Mouse (Mus musculus) adrenal gland, adult 18-20 months (tissue): ENCODE measurements around the gene Hormad2. TPM values are rescaled to one million over a fixed set of nuclear protein-coding genes. Genes with fewer than 3 reads are reported as not detected.

Experiments used
- DNase-seq, 2 experiments: peaks; one replicate each; pipeline ENCODE4 v3.0.0; 2021 to 2022; ENCODE audit warnings: low spot score in 2 of 2
- total RNA-seq, 2 experiments: library from RNA; stranded (reverse); gene quantifications; 1 replicate in 1 of 2; 2 replicates in 1 of 2; pipeline ENCODE4 v1.2.3; 2021

Gene Hormad2
- total RNA-seq, 2 experiments from 2014 or later: 0.30 to 0.77 TPM

DNA sequence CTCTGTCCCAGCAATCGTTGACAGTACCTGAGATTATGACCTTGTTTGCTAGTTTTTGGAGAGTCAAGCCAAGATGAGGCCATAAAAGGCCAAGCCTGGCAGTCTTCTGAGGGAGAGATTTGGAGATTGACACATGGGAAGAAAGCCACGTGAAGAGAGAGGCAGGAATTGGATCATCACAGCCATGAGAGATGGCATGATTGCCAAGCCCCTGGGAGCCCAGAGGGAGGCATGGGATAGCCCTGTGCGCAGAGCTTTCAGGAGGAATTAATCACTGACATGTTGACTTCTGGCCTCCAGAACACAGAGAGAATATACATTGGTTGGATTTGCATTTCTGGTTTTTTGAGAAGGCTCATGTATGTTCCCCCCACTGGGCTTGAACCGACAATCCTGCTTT, 136.7 kb downstream of the Hormad2 start:
- no peak for DNase-seq

DNA sequence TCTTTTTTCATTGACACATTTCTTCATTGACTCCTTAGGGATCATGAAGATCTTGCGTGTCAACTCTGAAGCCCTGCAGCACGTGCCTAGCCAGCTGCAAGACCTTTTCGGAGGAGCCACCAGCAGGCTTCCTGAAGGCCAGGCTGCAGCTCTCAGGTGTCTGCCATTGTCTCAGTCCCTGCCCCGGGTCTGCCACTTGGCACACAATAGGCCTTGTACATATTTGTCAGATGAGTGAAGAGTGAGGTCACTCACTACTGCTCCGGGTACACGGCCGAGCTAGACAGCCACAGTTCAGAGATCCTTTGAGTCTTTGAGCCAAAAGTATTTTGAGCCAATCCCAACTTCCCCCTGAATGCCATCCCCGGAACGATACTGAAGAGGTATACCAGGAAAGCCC, 137.9 kb downstream of the Hormad2 start:
- DNase-seq: peak in 1 of 2 experiments; percentile 18

DNA sequence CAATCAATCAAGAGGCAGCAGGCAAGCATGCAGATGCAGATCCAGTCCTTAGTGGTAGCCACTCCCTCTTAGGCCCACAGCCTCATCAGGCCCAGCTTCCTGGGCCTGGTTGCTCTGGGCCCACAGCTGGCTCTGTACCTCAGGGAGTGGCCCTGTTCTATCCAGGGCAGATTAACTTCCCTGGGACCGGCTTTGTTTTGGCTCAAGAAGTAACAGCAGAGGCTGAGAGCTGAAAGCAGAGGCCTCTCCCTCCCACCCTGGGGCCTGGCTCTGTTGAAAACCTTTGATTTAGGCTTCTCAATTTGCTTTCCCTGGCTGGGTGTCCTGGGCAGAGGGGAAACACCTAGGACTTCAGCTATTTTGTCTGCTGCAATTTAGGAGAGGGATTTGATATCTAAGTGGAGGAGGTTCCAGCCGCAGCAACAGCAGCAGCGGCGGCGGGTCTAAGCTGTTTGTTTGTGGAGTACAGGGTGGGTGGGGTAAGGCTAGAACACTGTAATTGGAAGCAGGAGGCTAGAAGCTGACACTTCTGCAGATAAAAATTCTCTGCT, 138.5 kb downstream of the Hormad2 start:
- DNase-seq: no peak

DNA sequence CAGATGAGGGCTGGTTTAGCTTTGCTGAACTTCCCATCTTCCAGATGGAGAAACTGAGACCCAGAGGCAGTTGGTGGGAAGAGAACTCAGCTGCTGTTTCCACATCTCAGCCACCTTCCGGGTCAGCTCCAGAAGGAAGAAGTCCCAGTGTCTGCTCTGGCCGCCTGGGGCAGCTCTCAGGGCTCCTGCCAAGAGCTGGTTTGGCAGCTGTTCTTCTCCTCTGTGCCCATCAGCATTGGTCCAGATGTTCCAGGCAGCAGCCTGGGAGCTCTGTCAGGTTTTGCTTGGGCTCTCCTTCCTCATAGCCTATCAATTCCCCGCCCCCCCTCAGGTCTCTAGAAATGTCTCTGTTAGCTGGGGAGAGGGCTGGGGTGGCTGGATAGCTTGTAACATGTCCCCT, 140.2 kb downstream of the Hormad2 start:
- DNase-seq: no peak

DNA sequence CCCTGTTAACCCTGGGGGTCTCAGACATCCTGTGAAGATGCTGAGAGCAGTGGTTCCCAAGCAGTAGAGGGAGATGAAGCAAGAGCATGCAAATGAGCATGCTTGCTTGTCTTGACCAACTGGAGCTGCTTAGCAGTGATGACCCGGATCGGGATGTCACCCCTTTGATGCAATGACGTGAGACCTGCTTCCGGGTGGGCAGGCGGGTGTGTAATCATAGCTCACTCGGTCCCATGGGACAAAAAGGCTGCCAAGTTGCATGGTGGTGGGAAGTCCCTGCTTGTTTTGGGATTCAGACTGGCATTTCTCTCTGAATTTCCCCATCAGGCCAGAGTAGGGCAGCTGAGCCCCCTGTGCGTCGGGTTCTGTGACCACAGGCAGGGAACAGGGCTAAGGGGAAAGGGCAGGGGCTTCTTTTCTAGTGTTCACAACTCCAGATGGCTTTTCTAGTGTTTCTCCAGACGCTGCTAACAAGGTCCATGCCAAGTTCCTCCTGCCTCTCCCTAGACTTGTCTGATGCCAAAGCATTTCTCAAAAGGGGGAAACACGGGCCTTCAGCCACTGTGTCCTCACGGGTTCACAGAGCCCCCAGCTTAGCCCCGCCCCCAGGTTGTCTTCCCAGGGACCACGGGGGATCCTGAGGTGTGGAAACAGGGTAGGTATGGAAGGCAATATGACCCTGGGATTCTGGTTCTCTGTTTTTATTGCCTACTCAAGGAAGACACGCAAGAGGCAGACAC, 141.0 kb downstream of the Hormad2 start:
- DNase-seq: no peak

DNA sequence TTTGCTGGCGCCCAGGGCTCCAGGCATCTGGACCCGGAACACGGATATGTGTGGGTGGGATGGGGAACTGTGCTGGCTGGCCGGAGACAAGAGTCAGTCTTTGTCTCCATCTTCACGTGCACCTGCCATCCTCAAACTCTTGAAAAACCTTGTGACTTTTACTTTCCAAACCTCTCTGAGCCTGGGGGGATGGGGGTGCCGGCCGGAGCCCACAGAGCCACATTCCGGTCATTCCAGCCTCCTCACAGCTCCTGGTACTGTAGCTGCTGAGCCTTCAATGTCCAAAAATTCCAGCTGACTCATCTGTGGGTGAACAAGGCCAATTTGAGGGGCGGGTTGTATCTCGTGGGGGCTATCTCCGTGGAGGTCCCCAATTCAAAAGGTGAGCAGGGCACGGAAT, 141.7 kb downstream of the Hormad2 start:
- DNase-seq: no peak

DNA sequence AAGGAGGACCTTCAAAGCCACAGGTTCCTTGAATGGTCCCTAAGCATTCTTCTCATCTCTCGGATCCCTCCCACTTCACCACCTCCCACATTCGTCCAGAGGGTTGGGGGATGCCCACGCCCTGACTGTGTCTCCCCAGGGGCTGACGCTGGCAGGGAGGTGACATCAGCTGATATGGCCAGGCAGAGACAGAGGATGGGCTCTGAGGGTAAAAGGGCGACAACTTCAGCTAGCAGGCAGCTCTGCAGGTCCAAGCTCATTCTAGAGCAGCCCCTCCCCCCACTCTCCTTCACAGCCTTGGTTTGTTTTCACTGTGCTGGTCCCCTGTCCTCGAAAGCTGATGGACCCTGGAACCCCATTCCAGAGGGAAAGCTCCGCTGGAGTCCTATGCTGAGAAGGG, 142.3 kb downstream of the Hormad2 start:
- DNase-seq: no peak

DNA sequence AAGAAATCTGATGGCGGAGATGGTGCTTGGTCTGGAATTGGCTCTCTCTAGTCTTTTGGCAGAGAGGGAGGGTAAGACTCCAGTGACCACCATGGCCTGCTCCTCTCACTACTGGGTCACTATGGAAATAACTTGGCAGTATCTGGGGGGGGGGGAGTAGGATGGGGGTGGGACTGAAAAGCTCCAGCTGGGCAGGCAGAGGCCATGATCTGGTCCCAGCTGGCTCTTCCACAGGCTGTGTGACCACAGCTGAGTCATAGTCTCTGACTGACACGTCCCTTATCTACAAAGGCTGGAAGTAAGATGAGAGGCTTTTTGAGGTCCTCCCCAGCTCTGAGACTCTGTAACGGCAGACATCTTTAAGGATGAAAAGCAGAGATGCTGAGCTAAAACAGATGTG, 143.2 kb downstream of the Hormad2 start:
- no peak for DNase-seq

DNA sequence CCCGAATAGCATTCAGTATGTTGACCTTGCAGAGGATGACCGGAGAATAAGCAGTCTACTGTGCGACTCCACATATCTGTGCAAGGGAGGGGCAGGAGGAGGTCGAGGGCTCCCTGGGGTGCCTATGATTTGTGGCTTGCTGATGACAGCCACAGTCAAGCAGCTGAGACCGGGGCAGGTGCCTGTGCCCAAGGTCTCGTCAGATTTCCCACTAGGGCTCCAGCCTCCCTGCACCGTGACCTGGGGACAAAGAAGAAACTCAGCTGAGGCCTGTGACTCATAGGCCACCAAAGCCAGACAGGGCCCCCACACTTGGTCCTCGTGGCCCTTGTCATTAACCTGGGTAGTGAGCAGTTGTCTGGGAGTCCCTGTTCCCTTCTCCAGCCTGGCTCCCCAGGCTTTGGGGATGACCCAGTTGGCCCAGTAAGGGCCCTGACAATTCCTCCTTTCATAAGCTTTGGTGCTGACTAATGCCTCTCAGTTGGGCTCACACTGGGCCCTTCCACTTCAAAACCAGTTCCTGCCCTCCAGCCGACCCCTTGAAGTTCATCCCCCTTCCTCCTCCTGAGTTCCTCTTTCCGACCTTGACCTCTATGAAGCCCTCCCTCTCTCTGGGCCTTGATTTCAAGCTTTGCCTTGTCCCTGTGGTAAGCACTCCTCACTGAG, 144.2 kb downstream of the Hormad2 start:
- no peak for DNase-seq

Other genes starting within 250 kb of the Hormad2 start
- gene Castor1, start 222.9 kb downstream of the Hormad2 start, total RNA-seq: 1 to 10 TPM; 3.0 to 5.1 TPM
- under 1 TPM in 1 of 2 experiments, not detected in 1; 0.16 TPM for gene Osm, start 204.7 kb downstream of the Hormad2 start, total RNA-seq
- under 1 TPM; 0.07 to 0.86 TPM for gene Lif, start 183.5 kb downstream of the Hormad2 start, total RNA-seq
- gene Mtmr3, start 153.8 kb upstream of the Hormad2 start, total RNA-seq: 10 to 100 TPM; 49.5 to 60.5 TPM
- not detected for gene Gm11032, start 179.0 kb upstream of the Hormad2 start, total RNA-seq
- 10 to 100 TPM; 34.7 to 52.2 TPM for gene Ascc2, start 196.6 kb upstream of the Hormad2 start, total RNA-seq